Mouse (Mus musculus) adrenal gland, adult 8-10 months (tissue): Measurements from ENCODE around the gene Snx6. TPM values are rescaled to one million over a fixed set of nuclear protein-coding genes. Genes with fewer than 3 reads are reported as not detected.
"Not testable (repeated sequence)": the region's sequence is repeated elsewhere in the genome, so short reads cannot be mapped to it uniquely, and the experiment has no call there.

Experiments
- DNase-seq: peaks from one replicate; pipeline ENCODE4 v3.0.0; 2022
- total RNA-seq, 4 experiments: library from RNA; stranded (reverse); gene quantifications; 2 replicates each; pipeline ENCODE4 v1.2.4; 2022

Gene Snx6
- 10 to 100 TPM; 59.4 to 81.4 (median 72.3) TPM for total RNA-seq

GRCm38 (mm10) chr12:54795153-54795998 lies at the start of gene Snx6:
TSS of gene Snx6 (minus strand) at chr12:54795703.
- DNase-seq: peak; percentile 69

GRCm38 (mm10) chr12:54844415-54844814 lies 48.9 kb upstream of the Snx6 start:
- DNase-seq: no peak

GRCm38 (mm10) chr12:54841576-54841975 lies 46.1 kb upstream of the Snx6 start:
- DNase-seq: no peak

DNA sequence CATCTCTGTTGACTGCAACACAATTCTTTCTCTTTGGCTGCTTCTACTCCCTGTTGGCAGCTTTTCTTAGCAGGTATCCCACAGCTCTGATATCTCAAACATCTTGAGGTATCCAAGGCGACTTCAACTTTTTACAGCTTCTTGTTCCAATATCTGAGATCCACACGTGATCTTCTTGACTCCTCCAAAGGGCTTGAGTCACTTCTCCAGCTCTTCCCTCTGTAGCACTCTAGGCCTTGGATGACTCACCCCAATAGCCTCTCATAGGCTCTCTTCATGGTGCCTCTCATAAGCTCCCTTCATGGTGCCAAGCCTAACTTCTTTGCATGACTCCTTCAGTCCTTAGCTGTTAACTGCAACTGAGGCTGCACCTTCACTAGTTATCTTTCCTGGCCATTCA lies 44.3 kb upstream of the Snx6 start:
- DNase-seq: peak; percentile 18

DNA sequence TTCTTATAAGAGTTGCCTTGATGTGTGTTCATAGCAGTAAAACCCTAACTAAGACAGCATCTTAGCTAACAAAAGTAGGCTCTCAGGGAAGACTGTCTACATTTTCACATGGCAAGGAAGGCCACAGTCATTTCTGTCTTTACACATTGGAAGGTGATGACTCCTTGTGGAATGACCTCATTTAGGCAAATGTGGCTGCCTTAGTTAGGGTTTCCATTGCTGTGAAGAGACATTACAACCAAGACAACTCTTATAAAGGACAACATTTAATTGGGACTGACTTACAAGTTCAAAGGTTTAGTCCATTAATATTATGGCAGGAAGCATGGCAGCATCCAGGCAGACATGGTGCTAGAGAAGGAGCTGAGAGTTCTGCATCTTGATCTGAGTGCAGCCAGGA lies 43.4 kb upstream of the Snx6 start:
- no peak for DNase-seq

GRCm38 (mm10) chr12:54835608-54836570 lies 40.4 kb upstream of the Snx6 start:
- no peak for DNase-seq

DNA sequence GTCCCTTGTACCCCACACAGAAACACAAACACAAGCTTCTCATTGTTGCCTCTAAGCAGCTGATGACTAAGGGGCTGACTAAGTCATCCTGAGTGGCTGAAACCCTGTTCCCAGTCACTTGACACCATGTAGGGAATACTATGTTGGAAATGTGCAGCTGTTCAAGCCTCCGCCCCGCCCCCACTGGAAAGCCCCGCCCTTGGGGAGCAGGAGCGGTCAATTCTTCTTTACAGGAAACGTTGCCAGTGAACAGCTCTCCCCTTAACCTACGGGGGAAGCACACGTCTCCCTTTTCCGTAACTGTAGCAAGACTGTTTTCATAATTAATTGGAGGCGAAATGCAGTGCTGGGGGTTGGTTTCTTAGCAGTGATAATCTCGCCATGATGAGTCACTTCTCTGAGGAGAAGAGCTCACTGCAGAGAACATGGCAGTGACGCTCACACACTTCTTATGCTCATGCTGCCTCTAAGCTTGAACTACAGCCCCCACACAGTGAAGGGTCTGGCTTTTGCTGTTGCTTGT lies 39.5 kb upstream of the Snx6 start:
- peak; percentile 69 for DNase-seq

DNA sequence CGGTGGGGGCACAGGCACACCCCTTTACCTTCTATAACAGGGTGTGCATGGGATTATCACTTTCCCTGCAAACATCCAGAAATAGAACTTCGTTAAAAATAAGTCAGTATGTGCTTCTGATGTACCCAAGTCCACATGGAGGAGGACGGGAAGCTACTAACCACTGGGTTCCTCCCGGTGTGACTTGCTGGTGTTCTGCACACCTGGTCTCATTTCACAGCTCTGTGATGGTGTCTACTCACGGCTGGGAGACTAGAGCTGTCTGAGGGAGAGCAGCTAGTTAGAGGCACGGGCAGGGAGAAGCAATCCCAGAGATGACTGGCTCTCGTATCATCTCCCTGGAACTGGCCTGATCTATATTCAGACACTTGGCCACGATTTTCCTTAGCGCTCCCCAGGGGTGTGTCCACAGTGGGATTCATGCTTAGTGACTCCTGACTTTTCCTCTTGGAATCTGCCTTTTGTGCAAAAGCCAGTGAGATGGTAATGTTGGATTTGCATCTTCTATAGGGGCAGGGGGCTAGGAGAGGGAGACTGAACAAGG lies 38.4 kb upstream of the Snx6 start:
- DNase-seq: no peak

GRCm38 (mm10) chr12:54831927-54832326 lies 36.4 kb upstream of the Snx6 start:
- not testable (repeated sequence) for DNase-seq

GRCm38 (mm10) chr12:54830574-54830973 lies 35.1 kb upstream of the Snx6 start:
- DNase-seq: peak; percentile 61

- DNase-seq: no peak
Measured at GRCm38 (mm10) chr12:54829876-54830275, 34.4 kb upstream of the Snx6 start.

DNA sequence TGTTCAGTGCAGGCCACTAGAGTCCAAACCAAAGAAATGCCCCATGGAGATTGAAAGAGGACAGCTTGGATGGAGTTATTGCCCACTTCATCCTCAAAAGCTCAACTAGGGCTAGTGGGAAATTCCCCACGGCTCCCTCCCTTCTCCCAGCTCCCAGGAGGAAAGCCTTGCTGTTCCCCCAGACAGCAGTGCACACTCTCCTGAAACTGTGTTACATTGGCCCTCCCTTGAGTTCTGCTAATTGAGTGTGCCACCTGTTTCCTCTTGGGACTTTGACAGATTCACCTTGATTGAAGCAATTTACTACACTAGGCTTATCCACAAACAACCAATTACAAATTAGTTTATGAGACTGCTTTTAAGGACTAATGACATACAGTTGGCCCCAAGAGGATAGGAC lies 32.5 kb upstream of the Snx6 start:
- DNase-seq: no peak

GRCm38 (mm10) chr12:54825202-54825601 lies 29.7 kb upstream of the Snx6 start:
- no peak for DNase-seq

GRCm38 (mm10) chr12:54822836-54823426 lies 27.4 kb upstream of the Snx6 start:
- no peak for DNase-seq

GRCm38 (mm10) chr12:54820684-54821161 lies 25.2 kb upstream of the Snx6 start:
- DNase-seq: no peak

DNA sequence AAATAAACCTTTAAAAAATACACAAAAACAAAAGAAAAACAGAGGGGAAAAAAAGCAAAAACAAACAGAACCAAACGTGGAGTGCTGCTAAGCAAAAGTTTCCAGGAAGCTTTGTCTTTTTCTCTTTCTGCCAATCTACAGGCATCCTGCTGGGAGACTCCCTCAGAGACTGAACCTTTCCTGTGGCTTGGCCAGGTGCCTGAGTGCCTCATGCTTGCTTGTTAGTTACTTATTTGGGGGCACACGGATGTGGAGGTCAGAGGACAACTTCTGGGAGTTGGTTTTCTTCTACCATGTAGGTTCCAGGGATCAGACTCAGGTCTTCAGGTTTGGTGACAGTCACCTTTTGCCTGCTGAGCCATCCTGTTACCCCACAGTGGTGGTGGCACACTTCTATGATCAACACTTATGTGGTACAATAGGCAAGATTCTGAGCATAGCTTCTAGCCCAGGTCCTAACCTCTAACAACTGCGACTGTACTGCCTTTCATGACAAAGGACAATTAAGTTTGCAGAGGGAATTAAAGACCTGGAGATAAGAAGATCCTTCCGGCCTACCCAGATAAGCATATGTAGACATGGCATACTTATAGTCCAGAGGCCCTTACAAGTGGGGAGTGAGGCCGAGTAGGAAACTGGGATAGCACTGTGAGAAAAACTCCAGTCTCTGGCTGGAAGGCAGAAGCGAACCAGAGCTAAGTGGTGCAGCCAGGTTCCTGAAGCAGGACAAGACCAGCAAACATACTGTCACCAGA lies 23.9 kb upstream of the Snx6 start:
- no peak for DNase-seq

DNA sequence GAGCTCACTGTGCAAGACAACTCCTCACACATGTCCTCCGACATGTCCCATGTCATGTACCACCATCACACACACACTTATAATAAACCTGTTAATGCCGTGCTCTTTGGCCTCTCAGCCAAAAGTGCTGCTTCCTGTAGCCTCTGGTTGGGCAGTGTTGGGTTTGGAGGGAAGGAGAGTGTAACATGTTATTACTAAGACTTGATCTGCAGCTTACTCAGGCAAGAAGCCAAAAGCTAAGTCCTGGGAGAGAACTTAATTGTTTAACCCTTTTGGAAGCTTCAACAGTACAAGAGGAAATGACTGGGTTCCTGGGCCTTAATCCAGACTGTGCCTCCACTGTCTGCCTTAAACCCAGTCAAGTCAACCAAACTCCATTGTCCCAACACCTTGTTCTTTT lies 14.6 kb upstream of the Snx6 start:
- DNase-seq: no peak

- DNase-seq: no peak
Measured at GRCm38 (mm10) chr12:54807481-54807880, 12.0 kb upstream of the Snx6 start.

GRCm38 (mm10) chr12:54806131-54806530 lies 10.6 kb upstream of the Snx6 start:
- DNase-seq: no peak

- DNase-seq: no peak
Measured at GRCm38 (mm10) chr12:54805254-54806002, 9.9 kb upstream of the Snx6 start.

- no peak for DNase-seq
Measured at GRCm38 (mm10) chr12:54803531-54803930, 8.0 kb upstream of the Snx6 start.
